Mouse (Mus musculus) right cerebral cortex, adult 2 months (tissue): ENCODE measurements around the gene Gm20388.

Source experiments
- DNase-seq, 2 experiments: peaks; one replicate each; pipeline ENCODE4 v3.0.0; 2021 to 2022; ENCODE audit warnings: low spot score in 2 of 2

The Gm20388 gene

GRCm38 (mm10) chr8:121072406-121073130, 1161.9 kb downstream of the Gm20388 start:
- no peak for DNase-seq

- no peak for DNase-seq
These were observed 1162.8 kb downstream of the Gm20388 start for GRCm38 (mm10) chr8:121073174-121074107.

GRCm38 (mm10) chr8:121074108-121074847, 1163.6 kb downstream of the Gm20388 start:
- no peak for DNase-seq

GRCm38 (mm10) chr8:121074848-121075145, 1164.2 kb downstream of the Gm20388 start:
- no peak for DNase-seq

GRCm38 (mm10) chr8:121075936-121076335, 1165.3 kb downstream of the Gm20388 start:
- no peak for DNase-seq

- DNase-seq = no peak
These were observed 1165.9 kb downstream of the Gm20388 start for GRCm38 (mm10) chr8:121076555-121076954.

- no peak for DNase-seq
These were observed 1168.1 kb downstream of the Gm20388 start for GRCm38 (mm10) chr8:121078721-121079120.

- DNase-seq = no peak
These were observed 1168.6 kb downstream of the Gm20388 start for GRCm38 (mm10) chr8:121079201-121079600.

- DNase-seq = no peak
These were observed 1169.3 kb downstream of the Gm20388 start for GRCm38 (mm10) chr8:121079944-121080343.

- no peak for DNase-seq
These were observed 1169.9 kb downstream of the Gm20388 start for GRCm38 (mm10) chr8:121080361-121081090.

GRCm38 (mm10) chr8:121081398-121081797, 1170.8 kb downstream of the Gm20388 start:
- DNase-seq = no peak

GRCm38 (mm10) chr8:121082218-121083092, 1171.8 kb downstream of the Gm20388 start:
- DNase-seq = no peak

GRCm38 (mm10) chr8:121083093-121083935, 1172.7 kb downstream of the Gm20388 start:
- DNase-seq = no peak

- no peak for DNase-seq
These were observed 1173.2 kb downstream of the Gm20388 start for GRCm38 (mm10) chr8:121083936-121084209.

- DNase-seq = no peak
These were observed 1173.7 kb downstream of the Gm20388 start, which contains the start of gene Foxf1 for GRCm38 (mm10) chr8:121084210-121084951. Gene Foxf1 (plus strand): TSS chr8:121084386.

- no peak for DNase-seq
These were observed 1174.4 kb downstream of the Gm20388 start for GRCm38 (mm10) chr8:121085011-121085410.

- DNase-seq = no peak
These were observed 1174.9 kb downstream of the Gm20388 start for GRCm38 (mm10) chr8:121085561-121085960.

GRCm38 (mm10) chr8:121086004-121086900, 1175.6 kb downstream of the Gm20388 start:
- DNase-seq = no peak
